Mouse (Mus musculus) forebrain, embryonic 10.5 days (tissue): ENCODE measurements around the gene Dsp. TPM values are rescaled to one million over a fixed set of nuclear protein-coding genes. Genes with fewer than 3 reads are reported as not detected.

Experiments
- polyA plus RNA-seq: library from polyadenylated mRNA; unstranded; fragments of >200 nt; fragmentation: Nextera tagmentation; extraction: Ambion mirVana; gene quantifications from 2 replicates; pipeline ENCODE4 v1.2.1, GENCODE M21; 2016

Gene Dsp
- polyA plus RNA-seq, 1 experiment from 2014 or later = 1.2 TPM

Other genes with a start within 250 kb of the Dsp start
- gene Ssr1, start 157.1 kb upstream of the Dsp start, polyA plus RNA-seq = 117 and 126 TPM in 2 replicates
- 50.4 and 55.9 TPM in 2 replicates for gene Riok1, start 114.3 kb upstream of the Dsp start, polyA plus RNA-seq
- 0.65 and 1.1 TPM in 2 replicates for gene Cage1, start 114.2 kb upstream of the Dsp start, polyA plus RNA-seq
- gene Snrnp48, start 53.6 kb downstream of the Dsp start, polyA plus RNA-seq = 39.0 and 40.0 TPM in 2 replicates
- gene Bmp6, start 193.8 kb downstream of the Dsp start, polyA plus RNA-seq = 2.5 and 2.9 TPM in 2 replicates